Mouse (Mus musculus) heart, embryonic 16.5 days (tissue): ENCODE measurements around the gene Mfsd4b1. TPM values are rescaled to one million over a fixed set of nuclear protein-coding genes. Genes with fewer than 3 reads are reported as not detected.
A peak's percentile ranks its signal among the peaks of the same experiment; 100 is the strongest.

Source experiments
- ATAC-seq: fragments of 200-750 bp; cut with Nextera tagmentation; replicated peaks from 2 replicates; pipeline ENCODE4 v1.8.0; 2017; ENCODE audit warnings: moderate number of reproducible peaks; ENCODE audit not compliant: insufficient read depth, low FRiP score; ENCODE audit errors: extremely low read depth
- H3K27ac ChIP-seq: fragments of 300-500 bp; sonication (generic); 2 replicates; pipeline ENCODE4 v1.5.1; 2014; ENCODE audit warnings: mild to moderate bottlenecking, low read length, control low read depth, moderate library complexity
- H3K27me3 ChIP-seq: fragments of 300-500 bp; sonication (generic); 2 replicates; pipeline ENCODE4 v1.6.1; 2014; ENCODE audit warnings: low read length, mixed read lengths; ENCODE audit not compliant: control insufficient read depth, insufficient read depth
- H3K36me3 ChIP-seq: fragments of 300-500 bp; sonication (generic); 2 replicates; pipeline ENCODE4 v1.6.1; 2014; ENCODE audit not compliant: control insufficient read depth, insufficient read depth
- H3K4me1 ChIP-seq: fragments of 300-500 bp; sonication (generic); 2 replicates; pipeline ENCODE4 v1.6.1; 2014; ENCODE audit warnings: low read length, mixed read lengths; ENCODE audit not compliant: control insufficient read depth, insufficient read depth
- H3K4me2 ChIP-seq: fragments of 300-500 bp; sonication (generic); 2 replicates; pipeline ENCODE4 v1.6.1; 2014; ENCODE audit warnings: low read depth, mild to moderate bottlenecking, control low read depth, low read length
- H3K4me3 ChIP-seq: fragments of 300-500 bp; sonication (generic); 2 replicates; pipeline ENCODE4 v1.5.1; 2014; ENCODE audit warnings: mild to moderate bottlenecking, control low read depth, low read length
- H3K9ac ChIP-seq: fragments of 300-500 bp; sonication (generic); 2 replicates; pipeline ENCODE4 v1.6.1; 2014; ENCODE audit warnings: low read length, control low read depth
- H3K9me3 ChIP-seq: fragments of 300-500 bp; sonication (generic); replicated peaks from 2 replicates; pipeline ENCODE4 v1.6.1; 2016; ENCODE audit warnings: low read length; ENCODE audit not compliant: control insufficient read depth
- WGBS: fragments of 180-500 bp; shearing (Covaris S2); extraction: QIAGEN DNeasy Blood & Tissue Kit; methylation state at CpG from one replicate; pipeline ENCODE4 v1.1.7; 2014; 5-methylcytosine and 5-hydroxymethylcytosine counted together
- polyA plus RNA-seq: library from polyadenylated mRNA; unstranded; fragments of >200 nt; fragmentation: Nextera tagmentation; extraction: Ambion mirVana; gene quantifications from 2 replicates; pipeline ENCODE4 v1.2.1, GENCODE M21; 2015

Gene Mfsd4b1
- polyA plus RNA-seq, 1 experiment from 2014 or later, result 1.3 TPM

DNA sequence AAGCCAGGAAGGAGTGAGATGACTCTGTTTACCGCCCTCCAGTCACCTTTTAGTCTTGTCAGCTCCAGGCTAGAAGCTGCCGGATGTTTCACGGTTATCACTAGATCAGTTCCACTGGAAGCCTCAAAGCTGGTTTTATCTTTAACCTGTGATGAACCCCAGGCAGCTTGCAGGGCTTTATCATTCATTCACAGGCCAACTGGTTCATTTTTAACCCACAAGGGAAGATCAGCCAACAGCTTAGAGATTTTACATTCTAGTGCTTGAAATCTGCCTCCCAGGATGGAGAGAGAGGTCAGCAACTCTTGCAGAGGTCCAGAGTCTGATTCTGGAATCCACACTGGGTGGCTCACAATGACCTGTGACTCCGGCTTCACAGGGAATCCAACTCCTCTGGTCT lies 33.9 kb downstream of the Mfsd4b1 start:
- H3K4me2 ChIP-seq, result no peak overlapping the region
- H3K27ac ChIP-seq, result no peak overlapping the region
- ATAC-seq, result no peak
- WGBS, result 32% methylated on average over 4 of the region's 4 CpGs
- H3K4me1 ChIP-seq, result no peaks in the 10 kb centered on the region
- H3K27me3 ChIP-seq, result no peaks in the 10 kb centered on the region
- H3K36me3 ChIP-seq, result no peaks in the 10 kb centered on the region
- H3K9ac ChIP-seq, result no peak overlapping the region
- no peak overlapping the region for H3K4me3 ChIP-seq
- H3K9me3 ChIP-seq, result peaks cover 4% of the 10 kb centered on the region

GRCm38 (mm10) chr10:39986466-39986865 lies 38.6 kb downstream of the Mfsd4b1 start, which contains the start of gene Mfsd4b5:
Gene Mfsd4b5 (minus strand): TSS chr10:39986646.
- H3K27me3 ChIP-seq, result no peaks in the 10 kb centered on the region
- H3K36me3 ChIP-seq, result no peaks in the 10 kb centered on the region
- 83% methylated on average over 12 of the region's 12 CpGs for WGBS
- no peak within 1 kb of the TSS for H3K4me2 ChIP-seq
- H3K9me3 ChIP-seq, result no peaks in the 10 kb centered on the region
- H3K9ac ChIP-seq, result no peak within 1 kb of the TSS
- no peak for ATAC-seq
- H3K27ac ChIP-seq, result no peak within 1 kb of the TSS
- no peak within 1 kb of the TSS for H3K4me3 ChIP-seq
- no peaks in the 10 kb centered on the region for H3K4me1 ChIP-seq

DNA sequence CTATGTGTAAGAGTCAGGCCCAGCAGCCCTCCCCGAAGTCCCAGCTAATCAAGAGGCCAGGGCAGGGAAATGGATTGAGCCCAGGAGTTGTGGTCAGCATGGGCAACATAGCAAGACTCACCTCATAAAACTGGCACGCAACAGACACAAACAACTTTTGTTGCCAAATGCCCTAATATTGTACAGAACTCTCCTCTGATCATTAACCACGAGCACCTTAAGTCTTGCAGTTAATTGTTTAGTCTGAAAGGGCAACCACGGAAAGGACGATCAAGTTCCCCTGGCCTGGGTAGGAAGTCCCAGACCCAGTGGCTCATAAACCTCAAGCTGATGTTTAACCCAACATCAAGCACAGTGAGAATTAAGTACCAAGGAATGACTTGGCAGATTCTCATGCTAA lies 42.5 kb downstream of the Mfsd4b1 start:
- peaks cover 7% of the 10 kb centered on the region for H3K9me3 ChIP-seq
- no peak overlapping the region for H3K4me2 ChIP-seq
- no peaks in the 10 kb centered on the region for H3K4me1 ChIP-seq
- H3K4me3 ChIP-seq, result no peak overlapping the region
- no peak overlapping the region for H3K9ac ChIP-seq
- H3K27me3 ChIP-seq, result no peaks in the 10 kb centered on the region
- 60% methylated on average over 5 of the region's 5 CpGs for WGBS
- H3K27ac ChIP-seq, result no peak overlapping the region
- H3K36me3 ChIP-seq, result no peaks in the 10 kb centered on the region
- ATAC-seq, result no peak

- H3K4me2 ChIP-seq, result no peak overlapping the region
- no peaks in the 10 kb centered on the region for H3K4me1 ChIP-seq
- no peaks in the 10 kb centered on the region for H3K27me3 ChIP-seq
- H3K27ac ChIP-seq, result no peak overlapping the region
- no peak overlapping the region for H3K9ac ChIP-seq
- WGBS, result 59% methylated on average over 1 of the region's 1 CpGs
- no peaks in the 10 kb centered on the region for H3K36me3 ChIP-seq
- H3K4me3 ChIP-seq, result no peak overlapping the region
- H3K9me3 ChIP-seq, result peaks cover 14% of the 10 kb centered on the region
- no peak for ATAC-seq
Measured at GRCm38 (mm10) chr10:39978231-39978630, 46.8 kb downstream of the Mfsd4b1 start.

DNA sequence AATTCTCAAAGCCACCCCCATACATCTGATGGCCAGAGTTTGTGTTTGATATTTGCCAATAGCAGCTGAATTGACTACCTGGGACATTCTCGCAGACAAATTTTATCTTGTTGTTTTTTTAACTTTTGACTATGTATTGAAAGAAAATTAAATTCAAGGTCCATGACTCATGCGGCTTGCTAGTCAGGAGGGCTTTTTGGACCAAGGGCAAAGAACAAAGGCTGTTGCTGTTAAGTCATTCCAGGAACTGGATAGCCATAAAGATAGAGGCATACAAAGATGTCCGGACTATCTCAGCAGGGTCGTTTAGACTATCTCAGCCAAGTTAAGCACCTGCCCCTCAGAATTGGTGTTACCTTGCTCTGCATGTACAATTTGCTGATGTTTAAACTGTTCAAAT lies 47.7 kb downstream of the Mfsd4b1 start:
- no peak overlapping the region for H3K9ac ChIP-seq
- no peaks in the 10 kb centered on the region for H3K36me3 ChIP-seq
- WGBS, result 85% methylated on average over 4 of the region's 4 CpGs
- no peak overlapping the region for H3K4me3 ChIP-seq
- no peaks in the 10 kb centered on the region for H3K27me3 ChIP-seq
- no peaks in the 10 kb centered on the region for H3K4me1 ChIP-seq
- H3K27ac ChIP-seq, result no peak overlapping the region
- ATAC-seq, result no peak
- H3K4me2 ChIP-seq, result no peak overlapping the region
- peaks cover 14% of the 10 kb centered on the region for H3K9me3 ChIP-seq

DNA sequence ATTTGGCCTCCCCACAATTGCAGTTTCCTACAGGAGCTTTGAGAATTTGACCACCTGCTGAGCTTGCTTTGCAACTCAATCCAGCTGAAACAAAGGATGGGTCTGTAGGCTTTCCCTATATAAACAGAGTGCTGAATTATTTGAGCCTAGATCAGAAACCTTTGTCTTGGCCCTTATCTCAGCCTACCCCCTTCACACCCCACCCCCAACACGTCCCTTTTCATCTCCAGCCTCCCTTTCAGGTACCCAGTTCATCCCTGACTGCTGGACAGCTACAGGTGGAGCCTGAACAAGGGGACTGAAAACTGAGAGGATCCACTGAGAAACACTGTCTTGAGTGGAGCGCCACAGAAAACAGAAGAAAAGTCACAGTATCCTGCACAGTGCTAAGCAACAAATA lies 49.3 kb downstream of the Mfsd4b1 start:
- WGBS, result 42% methylated on average over 2 of the region's 2 CpGs
- Histone ChIP-seq H3K9ac (no peak overlapping the region), H3K4me1 (no peaks in the 10 kb centered on the region), H3K4me2 (no peak overlapping the region), H3K4me3 (no peak overlapping the region), H3K36me3 (no peaks in the 10 kb centered on the region), H3K27me3 (no peaks in the 10 kb centered on the region), H3K27ac (no peak overlapping the region), H3K9me3 (peaks cover 14% of the 10 kb centered on the region)
- no peak for ATAC-seq

GRCm38 (mm10) chr10:39974982-39975381 lies 50.1 kb downstream of the Mfsd4b1 start:
- Histone ChIP-seq H3K27ac (no peak overlapping the region), H3K27me3 (no peaks in the 10 kb centered on the region), H3K36me3 (no peaks in the 10 kb centered on the region), H3K9me3 (peaks cover 14% of the 10 kb centered on the region), H3K9ac (no peak overlapping the region), H3K4me3 (no peak overlapping the region), H3K4me1 (no peaks in the 10 kb centered on the region), H3K4me2 (no peak overlapping the region)
- 66% methylated on average over 11 of the region's 11 CpGs for WGBS
- ATAC-seq, result no peak

DNA sequence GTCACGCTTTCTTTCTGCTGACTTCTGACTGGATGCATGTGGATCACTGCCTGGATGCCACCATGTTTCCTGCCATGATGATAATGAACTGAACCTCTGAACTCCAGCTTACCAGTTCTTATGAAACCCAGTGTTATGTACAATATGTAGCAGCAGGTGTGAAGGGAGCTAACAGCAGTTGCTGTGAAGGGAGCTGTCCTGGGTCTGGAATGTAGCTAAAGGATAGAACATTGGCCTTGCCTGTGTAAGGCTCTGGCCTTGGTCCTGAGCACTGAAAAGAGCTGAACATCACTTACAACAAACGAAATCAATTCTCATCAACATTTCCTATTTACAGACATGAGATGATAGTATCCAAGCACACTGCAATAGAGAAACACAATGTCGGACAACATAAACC lies 57.6 kb downstream of the Mfsd4b1 start:
- WGBS, result 80% methylated on average over 3 of the region's 3 CpGs
- H3K9ac ChIP-seq, result no peak overlapping the region
- no peak for ATAC-seq
- no peaks in the 10 kb centered on the region for H3K9me3 ChIP-seq
- H3K27ac ChIP-seq, result no peak overlapping the region
- no peak overlapping the region for H3K4me3 ChIP-seq
- no peaks in the 10 kb centered on the region for H3K36me3 ChIP-seq
- H3K4me1 ChIP-seq, result no peaks in the 10 kb centered on the region
- no peak overlapping the region for H3K4me2 ChIP-seq
- no peaks in the 10 kb centered on the region for H3K27me3 ChIP-seq

DNA sequence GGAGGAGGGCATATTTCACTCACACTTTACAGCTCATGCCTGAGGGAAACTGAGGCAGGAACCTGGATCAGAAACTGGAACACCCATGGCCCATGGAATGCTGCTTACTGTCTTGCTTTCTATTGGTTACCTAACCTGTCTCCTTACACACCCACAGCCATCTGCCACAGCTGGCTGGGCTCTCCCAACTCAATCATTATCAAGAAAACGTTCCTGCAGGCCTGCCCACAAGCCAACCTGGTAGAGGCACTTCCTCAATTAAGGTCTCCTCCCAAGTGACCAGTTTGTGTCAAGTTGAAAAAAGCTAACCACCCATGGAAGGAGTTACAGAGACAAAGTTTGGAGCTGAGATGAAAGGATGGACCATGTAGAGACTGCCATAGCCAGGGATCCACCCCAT lies 63.2 kb downstream of the Mfsd4b1 start:
- Histone ChIP-seq H3K9ac (no peak overlapping the region), H3K4me3 (no peak overlapping the region), H3K4me2 (no peak overlapping the region), H3K4me1 (peaks cover 9% of the 10 kb centered on the region), H3K36me3 (no peaks in the 10 kb centered on the region), H3K27ac (no peak overlapping the region), H3K27me3 (no peaks in the 10 kb centered on the region), H3K9me3 (no peaks in the 10 kb centered on the region)
- ATAC-seq, result no peak
- WGBS, result 29% methylated on average over 1 of the region's 1 CpGs

DNA sequence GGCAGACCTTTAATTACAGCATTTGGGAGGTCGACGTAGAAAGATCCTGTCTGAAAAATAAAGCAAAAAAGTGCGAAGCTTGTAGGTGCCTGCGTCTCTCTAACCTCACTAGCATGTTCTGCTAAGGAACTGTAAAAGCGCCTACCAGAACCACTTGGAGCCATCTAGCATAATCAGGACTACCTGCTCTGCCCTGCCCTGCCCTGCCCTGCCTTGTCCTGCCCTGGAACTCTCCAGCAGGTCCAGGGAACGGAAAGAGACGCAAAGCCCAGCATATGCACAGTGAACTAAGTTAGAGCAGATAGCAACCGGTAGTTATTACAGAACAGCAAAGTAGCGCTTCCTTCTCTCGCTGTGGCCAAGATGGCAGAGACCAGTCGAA lies 64.6 kb downstream of the Mfsd4b1 start:
- Histone ChIP-seq H3K27ac (no peak overlapping the region), H3K9ac (no peak overlapping the region), H3K4me1 (peaks cover 9% of the 10 kb centered on the region), H3K27me3 (no peaks in the 10 kb centered on the region), H3K4me2 (peak overlapping the region; percentile 22; the same call in 1 of the 2 replicates), H3K36me3 (no peaks in the 10 kb centered on the region), H3K4me3 (no peak overlapping the region), H3K9me3 (no peaks in the 10 kb centered on the region)
- no peak for ATAC-seq
- WGBS, result 44% methylated on average over 11 of the region's 11 CpGs
